Mouse (Mus musculus): ENCODE measurements around the gene Lsm4.

DNA sequence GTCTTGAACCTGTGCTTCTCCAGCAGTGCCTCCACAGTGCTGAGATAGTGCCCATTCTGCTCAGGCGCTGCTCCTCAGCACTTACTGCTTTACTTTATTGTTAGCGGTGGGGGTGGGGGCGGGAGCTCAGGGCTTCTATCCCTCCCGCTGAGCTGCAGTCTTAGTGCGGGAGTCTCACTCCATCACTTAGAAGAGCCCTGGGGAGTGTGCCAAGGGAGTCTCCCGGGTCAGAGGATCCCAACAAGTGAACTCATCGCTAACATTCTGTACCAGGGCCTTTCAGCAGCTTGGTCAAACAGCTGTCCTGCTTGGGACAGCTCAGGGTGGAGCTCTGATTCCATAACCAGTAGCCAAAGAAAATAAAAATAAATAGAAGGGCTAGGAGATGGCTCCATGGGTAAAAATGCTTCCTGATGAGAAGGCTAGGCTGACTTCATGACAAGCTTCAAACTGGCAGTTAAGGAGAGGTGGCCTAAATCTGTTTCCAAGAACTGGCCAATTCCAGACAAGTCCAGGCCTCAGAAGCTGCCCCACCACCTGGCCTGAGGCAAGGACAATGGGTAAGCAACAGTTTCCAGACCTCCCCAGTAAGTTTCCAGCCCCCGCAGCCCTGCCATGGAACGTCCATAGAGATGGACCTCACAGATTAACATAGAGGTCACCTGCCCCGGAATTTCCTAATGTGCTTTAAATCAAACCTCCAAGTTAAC, 1.3 kb upstream of the Lsm4 start:
- TF ChIP-seq GATA1 (IDR thresholded peaks at IDR 0.05; ENCODE audit: low read length), result no peak
- no peak for TF ChIP-seq TAL1 (IDR thresholded peaks at IDR 0.05; ENCODE audit: low read length)
